Mouse (Mus musculus): Measurements from ENCODE around the gene Trex1.

- TF ChIP-seq CTCF (IDR thresholded peaks at IDR 0.05; ENCODE audit: insufficient read depth, low read length) (no peak), POLR2A (IDR thresholded peaks at IDR 0.05; ENCODE audit: borderline replicate concordance, extremely low read depth, low read depth, low read length) (no peak)
Observed at GRCm38 (mm10) chr9:109027521-109027920, 32.0 kb downstream of the Trex1 start.
